22 mouse cellular contexts compared by ENCODE assay signal in the genomic region with DNA sequence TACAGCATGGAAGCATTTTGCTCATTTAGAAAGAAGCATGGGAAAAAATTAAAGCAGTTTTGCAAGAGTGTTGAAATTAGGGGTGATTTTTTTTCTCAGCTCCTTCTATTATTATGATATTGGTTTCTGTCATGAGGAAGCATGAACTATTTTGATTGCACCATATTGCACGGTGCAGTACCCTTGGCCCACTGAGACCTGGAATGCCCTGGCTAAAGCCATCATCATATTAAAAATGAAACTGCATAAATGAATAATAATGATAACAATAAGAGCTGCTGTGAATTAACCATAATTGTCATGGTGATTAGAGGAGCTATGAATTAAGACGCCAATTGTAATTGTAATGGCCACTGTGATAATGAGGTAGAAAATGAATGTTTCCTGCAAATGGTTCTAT.
DNase-seq lines count a peak whose midpoint lies in the region; ATAC-seq lines count a peak whose summit lies in the region.
"Had no signal": no experiment of that assay in that cellular context is flagged by ENCODE, and none has a peak within 500 bp of the region (broad histone marks: within the 10 kb centered on the region; RNA-seq: fewer than 3 reads in every experiment).

No protein-coding gene starts in this region.

- no peak for DNase-seq in forebrain, embryonic 11.5 days (ENCODE audit: low spot score)
- no peak for DNase-seq in hindbrain, embryonic 10.5 days (ENCODE audit: low spot score)
- no peak for DNase-seq in left cerebral cortex, postnatal 4 days
- DNase-seq: adrenal gland, postnatal 10 days; adrenal gland, postnatal 36 days; cerebellum, adult 11 months; cerebellum, adult 2 months; cerebellum, adult 9-11 months; cerebellum, postnatal 25 days; gastrocnemius, postnatal 10 days; gastrocnemius, postnatal 36 days; heart, adult 2 months; kidney, adult 11 months had no signal

- H3K4me2 ChIP-seq in forebrain, embryonic 13.5 days = no peak overlapping the region
- H3K4me2 ChIP-seq in forebrain, embryonic 11.5 days (ENCODE audit: low read depth, low read length, severe bottlenecking) = no peak overlapping the region
- H3K4me2 ChIP-seq in hindbrain, embryonic 13.5 days = no peak overlapping the region
- H3K4me2 ChIP-seq in neural tube, embryonic 14.5 days (ENCODE audit: low read depth, low read length) = no peak overlapping the region
- H3K4me2 ChIP-seq in neural tube, embryonic 15.5 days = no peak overlapping the region
- H3K4me2 ChIP-seq: embryonic facial prominence, embryonic 12.5 days; embryonic facial prominence, embryonic 15.5 days; heart, embryonic 11.5 days had no signal

- H3K27ac ChIP-seq in forebrain, embryonic 13.5 days = no peak overlapping the region
- H3K27ac ChIP-seq in forebrain, embryonic 11.5 days (ENCODE audit: low read depth, low read length) = no peak overlapping the region
- H3K27ac ChIP-seq in hindbrain, embryonic 13.5 days = no peak overlapping the region
- no peak overlapping the region for H3K27ac ChIP-seq in hindbrain, embryonic 10.5 days
- no peak overlapping the region for H3K27ac ChIP-seq in neural tube, embryonic 14.5 days (ENCODE audit: low read depth, low read length)
- H3K27ac ChIP-seq in neural tube, embryonic 15.5 days (replicated peaks) = no peak overlapping the region
- H3K27ac ChIP-seq: embryonic facial prominence, embryonic 12.5 days; embryonic facial prominence, embryonic 15.5 days; heart, adult 2 months had no signal

- H3K4me3 ChIP-seq in forebrain, embryonic 13.5 days = no peak overlapping the region
- H3K4me3 ChIP-seq in forebrain, embryonic 11.5 days (ENCODE audit: low read depth, low read length) = no peak overlapping the region
- H3K4me3 ChIP-seq in hindbrain, embryonic 13.5 days = no peak overlapping the region
- H3K4me3 ChIP-seq in hindbrain, embryonic 10.5 days = no peak overlapping the region
- H3K4me3 ChIP-seq in neural tube, embryonic 14.5 days (ENCODE audit: low read depth, low read length) = no peak overlapping the region
- no peak overlapping the region for H3K4me3 ChIP-seq in neural tube, embryonic 15.5 days (replicated peaks)
- H3K4me3 ChIP-seq: embryonic facial prominence, embryonic 12.5 days; embryonic facial prominence, embryonic 15.5 days; heart, adult 2 months had no signal

- no peak overlapping the region for H3K9ac ChIP-seq in forebrain, embryonic 13.5 days
- H3K9ac ChIP-seq in forebrain, embryonic 11.5 days (ENCODE audit: low read length) = no peak overlapping the region
- H3K9ac ChIP-seq in hindbrain, embryonic 13.5 days = no peak overlapping the region
- no peak overlapping the region for H3K9ac ChIP-seq in neural tube, embryonic 14.5 days (replicated peaks; ENCODE audit: low read depth, low read length)
- H3K9ac ChIP-seq in neural tube, embryonic 15.5 days (replicated peaks) = no peak overlapping the region
- H3K9ac ChIP-seq: embryonic facial prominence, embryonic 12.5 days; embryonic facial prominence, embryonic 15.5 days had no signal

- no peaks in the 10 kb centered on the region for H3K9me3 ChIP-seq in forebrain, embryonic 13.5 days (replicated peaks)
- no peaks in the 10 kb centered on the region for H3K9me3 ChIP-seq in forebrain, embryonic 11.5 days (ENCODE audit: control insufficient read depth, low read length)
- H3K9me3 ChIP-seq in hindbrain, embryonic 13.5 days = no peaks in the 10 kb centered on the region
- no peaks in the 10 kb centered on the region for H3K9me3 ChIP-seq in hindbrain, embryonic 10.5 days
- no peaks in the 10 kb centered on the region for H3K9me3 ChIP-seq in neural tube, embryonic 14.5 days (ENCODE audit: control insufficient read depth, low read length)
- no peaks in the 10 kb centered on the region for H3K9me3 ChIP-seq in neural tube, embryonic 15.5 days (replicated peaks)
- H3K9me3 ChIP-seq: embryonic facial prominence, embryonic 12.5 days; embryonic facial prominence, embryonic 15.5 days had no signal

- H3K36me3 ChIP-seq in forebrain, embryonic 13.5 days (ENCODE audit: poor library complexity, severe bottlenecking) = no peaks in the 10 kb centered on the region
- no peaks in the 10 kb centered on the region for H3K36me3 ChIP-seq in forebrain, embryonic 11.5 days (ENCODE audit: control insufficient read depth, insufficient read depth, low read length)
- no peaks in the 10 kb centered on the region for H3K36me3 ChIP-seq in hindbrain, embryonic 13.5 days
- no peaks in the 10 kb centered on the region for H3K36me3 ChIP-seq in hindbrain, embryonic 10.5 days
- no peaks in the 10 kb centered on the region for H3K36me3 ChIP-seq in neural tube, embryonic 14.5 days (ENCODE audit: control insufficient read depth, insufficient read depth, low read length)
- no peaks in the 10 kb centered on the region for H3K36me3 ChIP-seq in neural tube, embryonic 15.5 days
- H3K36me3 ChIP-seq: embryonic facial prominence, embryonic 12.5 days; embryonic facial prominence, embryonic 15.5 days had no signal

- no peaks in the 10 kb centered on the region for H3K27me3 ChIP-seq in forebrain, embryonic 13.5 days
- no peaks in the 10 kb centered on the region for H3K27me3 ChIP-seq in forebrain, embryonic 11.5 days (ENCODE audit: control insufficient read depth, insufficient read depth, low read length)
- no peaks in the 10 kb centered on the region for H3K27me3 ChIP-seq in hindbrain, embryonic 13.5 days
- no peaks in the 10 kb centered on the region for H3K27me3 ChIP-seq in hindbrain, embryonic 10.5 days (ENCODE audit: insufficient read depth, poor library complexity, severe bottlenecking)
- no peaks in the 10 kb centered on the region for H3K27me3 ChIP-seq in neural tube, embryonic 14.5 days (ENCODE audit: control insufficient read depth, insufficient read depth, low read length)
- no peaks in the 10 kb centered on the region for H3K27me3 ChIP-seq in neural tube, embryonic 15.5 days (replicated peaks)
- H3K27me3 ChIP-seq: embryonic facial prominence, embryonic 12.5 days; embryonic facial prominence, embryonic 15.5 days had no signal

- intact Hi-C loops in left cerebral cortex, postnatal 4 days (cut with DNase I) = no loop called here

- 68% methylated on average over 2 of the region's 2 CpGs for WGBS in forebrain, embryonic 13.5 days
- 78% methylated on average over 2 of the region's 2 CpGs for WGBS in forebrain, embryonic 11.5 days
- WGBS in hindbrain, embryonic 13.5 days = 43% methylated on average over 2 of the region's 2 CpGs
- WGBS in hindbrain, embryonic 10.5 days = 82% methylated on average over 2 of the region's 2 CpGs
- 50% methylated on average over 2 of the region's 2 CpGs for WGBS in neural tube, embryonic 14.5 days
- 50% methylated on average over 2 of the region's 2 CpGs for WGBS in neural tube, embryonic 15.5 days

- ATAC-seq in forebrain, embryonic 13.5 days = peak; percentile 16; the same call in 1 of the 2 replicates
- no peak for ATAC-seq in forebrain, embryonic 11.5 days (replicated peaks; ENCODE audit: low FRiP score)
- 0 out of 2 replicates have a peak, but pooled peaks have one; percentile 24 for ATAC-seq in hindbrain, embryonic 13.5 days (ENCODE audit: low FRiP score)
- peak; percentile 41; the same call in 1 of the 2 replicates for ATAC-seq in neural tube, embryonic 14.5 days (ENCODE audit: low read depth)
- ATAC-seq in neural tube, embryonic 15.5 days (ENCODE audit: low FRiP score) = no peak
- ATAC-seq: activated CD4-positive, CD25-positive, alpha-beta regulatory T cell, adult 4 months; forebrain, embryonic 16.5 days had no signal

- no peaks in the 10 kb centered on the region for H3K4me1 ChIP-seq in forebrain, embryonic 13.5 days
- H3K4me1 ChIP-seq in forebrain, embryonic 11.5 days (replicated peaks; ENCODE audit: control insufficient read depth, insufficient read depth, low read length) = no peaks in the 10 kb centered on the region
- H3K4me1 ChIP-seq in hindbrain, embryonic 13.5 days (replicated peaks) = peaks cover 8% of the 10 kb centered on the region; the same call in 1 of the 2 replicates
- H3K4me1 ChIP-seq in hindbrain, embryonic 10.5 days (replicated peaks) = peaks cover 3% of the 10 kb centered on the region; the same call in 1 of the 2 replicates
- H3K4me1 ChIP-seq in neural tube, embryonic 14.5 days (ENCODE audit: control insufficient read depth, insufficient read depth, low read length) = no peaks in the 10 kb centered on the region
- no peaks in the 10 kb centered on the region for H3K4me1 ChIP-seq in neural tube, embryonic 15.5 days
- H3K4me1 ChIP-seq: embryonic facial prominence, embryonic 12.5 days; embryonic facial prominence, embryonic 15.5 days had no signal

Comparison
In these comparisons a context has a peak if more than half of its experiments do, and no peak if none do; other contexts are left out.
1. ATAC-seq: peak in forebrain, embryonic 13.5 days (single experiment), hindbrain, embryonic 13.5 days (single experiment) and neural tube, embryonic 14.5 days (single experiment); none in forebrain, embryonic 11.5 days (single experiment) and neural tube, embryonic 15.5 days (single experiment).